Mouse (Mus musculus): Measurements from ENCODE around the gene Nup214.

DNA sequence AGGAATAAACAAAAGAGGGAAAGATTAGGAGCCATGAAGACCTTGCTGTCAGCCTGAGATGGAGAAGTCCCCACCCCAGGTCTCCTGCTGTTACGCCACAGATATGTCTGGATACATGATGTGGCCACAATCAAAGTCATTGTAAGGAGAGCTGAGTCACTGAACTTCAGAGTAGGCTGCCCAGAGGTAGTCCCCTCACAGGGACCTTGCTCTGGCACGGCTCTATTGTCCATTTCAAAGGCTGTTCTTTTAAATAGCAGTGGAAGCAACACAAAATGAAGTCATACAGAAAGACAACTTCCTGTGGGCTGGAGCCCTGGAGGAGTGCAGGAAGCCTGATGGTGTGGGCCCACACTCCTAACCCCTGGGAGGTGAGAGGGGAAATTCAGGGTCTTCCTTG, 87.0 kb downstream of the Nup214 start:
- TF ChIP-seq CTCF (IDR thresholded peaks at IDR 0.05; ENCODE audit: borderline replicate concordance, insufficient read depth, low read depth, low read length) (no peak), POLR2A (IDR thresholded peaks at IDR 0.05; ENCODE audit: borderline replicate concordance, insufficient read depth, low read length) (no peak)
